Mouse (Mus musculus) heart, postnatal 36 days (tissue): ENCODE results near the gene Fars2. TPM values are rescaled to one million over a fixed set of nuclear protein-coding genes. Genes with fewer than 3 reads are reported as not detected.

ENCODE experiments used
- DNase-seq, 2 experiments: peaks; one replicate each; pipeline ENCODE4 v3.0.0; 2021 to 2022
- intact Hi-C: fragments of 180-260 bp; cut with DNase I; formaldehyde crosslinking; loops from one replicate; pipeline ENCODE4 v1.15.1; 2025
- total RNA-seq, 2 experiments: library from RNA; stranded (reverse); gene quantifications; 2 replicates each; pipeline ENCODE4 v1.2.3; 2021

Fars2 gene
- total RNA-seq, 2 experiments from 2014 or later = 79.2 to 87.6 TPM

DNA sequence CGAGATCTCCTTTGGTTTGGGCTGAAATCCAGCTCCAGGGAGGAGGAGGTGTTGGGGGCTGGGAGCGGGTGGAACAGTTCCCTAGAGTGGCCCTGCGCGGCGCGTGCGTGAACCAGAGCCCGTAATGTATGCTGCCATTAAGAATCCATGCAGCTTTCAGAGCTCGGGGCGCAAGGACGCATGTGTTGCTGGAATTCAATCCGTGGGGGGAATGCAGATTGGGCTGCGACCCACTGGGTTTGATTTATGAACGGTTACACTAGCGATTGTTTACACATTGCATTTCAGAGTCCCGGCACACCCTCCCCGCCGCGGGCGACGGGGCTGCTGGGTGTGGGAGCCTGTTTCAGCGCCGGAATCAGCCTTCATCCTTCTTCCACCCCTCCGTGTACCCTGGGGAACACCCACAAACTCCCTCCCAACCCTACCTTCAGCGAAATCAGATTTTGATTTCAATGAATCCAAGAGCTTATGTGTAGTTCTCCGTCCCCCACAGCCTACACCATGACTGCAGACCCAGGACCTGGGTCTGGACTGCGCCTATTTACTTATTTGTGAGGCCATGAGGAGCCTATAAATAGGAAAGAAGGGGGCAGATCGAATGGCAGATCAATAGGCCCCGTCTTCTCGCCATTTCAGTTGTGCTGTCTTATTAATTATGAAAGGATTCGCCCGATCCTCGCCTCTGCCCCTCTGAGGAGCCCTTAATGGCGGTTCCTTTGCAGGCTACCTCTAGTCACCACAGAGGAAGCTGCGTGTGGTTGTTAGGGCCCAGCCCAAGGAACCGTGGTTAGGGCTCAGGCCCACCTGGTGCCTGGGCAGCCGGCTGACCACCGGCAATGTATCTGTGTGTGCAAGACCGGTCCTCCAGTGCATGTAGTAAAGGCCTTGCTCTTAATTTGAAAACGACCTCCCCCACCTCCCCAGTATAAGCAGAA is 607.6 kb downstream of the Fars2 start:
- DNase-seq = no peak
- intact Hi-C loops = no loop called here

DNA sequence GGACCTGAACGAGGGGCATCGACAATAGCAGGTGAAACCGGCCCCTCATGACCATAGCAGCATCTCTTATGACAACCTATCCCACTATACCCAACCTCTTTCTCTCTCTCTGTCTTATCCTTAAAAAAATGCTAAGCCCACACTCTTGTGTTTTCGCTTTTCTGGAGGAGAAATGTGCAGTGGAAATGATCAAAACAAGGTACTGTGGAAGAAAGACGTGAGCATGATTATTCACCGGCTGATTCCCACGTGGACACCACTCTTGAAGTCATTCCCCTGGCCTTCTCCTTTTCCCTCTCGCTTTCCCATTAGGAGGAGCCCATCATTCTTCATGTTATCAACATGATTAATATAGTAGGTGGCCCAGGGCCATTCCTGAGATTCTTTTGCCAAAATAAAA is 608.7 kb downstream of the Fars2 start:
- intact Hi-C loops = no loop called here
- no peak for DNase-seq

DNA sequence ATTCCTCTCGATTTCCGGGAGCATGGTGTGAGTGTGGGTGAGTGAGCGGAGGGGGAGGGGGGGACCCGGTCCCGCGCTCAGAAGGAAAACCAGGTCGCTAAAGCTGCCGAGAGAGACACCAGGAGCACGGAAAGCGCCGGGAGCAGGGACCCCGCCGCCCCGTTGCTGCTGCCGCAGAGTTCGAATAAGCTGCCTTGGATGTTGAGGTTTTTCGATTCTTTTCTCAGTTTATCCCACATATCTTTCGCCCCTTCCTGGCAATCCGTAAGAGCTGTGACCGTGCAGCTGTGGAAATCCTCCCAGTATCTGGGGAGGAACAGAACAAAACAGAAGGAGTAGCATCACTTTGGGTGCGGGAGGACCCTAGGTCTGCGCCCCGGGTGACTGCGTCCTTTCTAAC is 609.3 kb downstream of the Fars2 start:
- intact Hi-C loops = no loop called here
- DNase-seq = no peak

DNA sequence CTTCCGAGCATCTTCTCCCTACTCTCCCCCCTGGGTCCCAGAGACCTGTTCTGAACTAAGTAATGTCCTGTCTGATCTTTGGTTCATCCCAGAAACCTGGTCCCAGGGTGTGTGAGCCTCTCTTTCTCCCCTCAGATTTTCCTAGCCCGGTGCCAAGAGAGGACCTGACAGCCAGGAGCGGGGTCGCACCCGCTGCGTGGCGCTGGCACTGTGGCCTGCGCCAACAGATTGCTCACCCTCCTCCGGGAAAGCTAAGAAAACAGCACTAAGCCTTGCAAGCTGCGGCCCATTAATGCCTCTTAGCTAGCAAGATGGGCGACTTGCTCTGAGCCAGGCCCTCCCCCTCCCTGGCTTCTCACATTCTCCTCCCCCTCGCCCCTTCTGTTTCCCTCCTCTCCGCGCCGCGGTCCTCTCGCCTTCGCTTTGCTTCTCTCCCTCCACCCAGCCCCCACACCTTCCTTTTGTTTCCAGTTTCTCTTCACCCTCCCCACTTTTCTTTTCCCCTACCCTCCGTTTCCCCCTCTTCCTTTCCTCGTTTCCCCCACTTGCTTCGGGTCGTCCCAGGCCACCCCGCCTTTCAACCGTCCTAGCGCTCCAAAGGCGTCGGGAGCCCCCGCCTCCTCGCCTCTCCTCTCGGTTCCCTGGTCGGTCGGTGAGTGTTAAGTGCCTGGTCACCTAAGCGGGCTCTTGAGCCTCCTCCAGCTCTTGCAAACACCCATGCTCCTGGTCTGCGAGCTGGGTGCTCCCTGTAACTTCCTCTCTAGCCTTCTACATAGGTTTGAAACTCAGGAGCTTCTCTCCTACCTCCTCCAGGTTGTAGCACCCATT is 610.0 kb downstream of the Fars2 start:
- intact Hi-C loops = no loop called here
- DNase-seq = no peak

DNA sequence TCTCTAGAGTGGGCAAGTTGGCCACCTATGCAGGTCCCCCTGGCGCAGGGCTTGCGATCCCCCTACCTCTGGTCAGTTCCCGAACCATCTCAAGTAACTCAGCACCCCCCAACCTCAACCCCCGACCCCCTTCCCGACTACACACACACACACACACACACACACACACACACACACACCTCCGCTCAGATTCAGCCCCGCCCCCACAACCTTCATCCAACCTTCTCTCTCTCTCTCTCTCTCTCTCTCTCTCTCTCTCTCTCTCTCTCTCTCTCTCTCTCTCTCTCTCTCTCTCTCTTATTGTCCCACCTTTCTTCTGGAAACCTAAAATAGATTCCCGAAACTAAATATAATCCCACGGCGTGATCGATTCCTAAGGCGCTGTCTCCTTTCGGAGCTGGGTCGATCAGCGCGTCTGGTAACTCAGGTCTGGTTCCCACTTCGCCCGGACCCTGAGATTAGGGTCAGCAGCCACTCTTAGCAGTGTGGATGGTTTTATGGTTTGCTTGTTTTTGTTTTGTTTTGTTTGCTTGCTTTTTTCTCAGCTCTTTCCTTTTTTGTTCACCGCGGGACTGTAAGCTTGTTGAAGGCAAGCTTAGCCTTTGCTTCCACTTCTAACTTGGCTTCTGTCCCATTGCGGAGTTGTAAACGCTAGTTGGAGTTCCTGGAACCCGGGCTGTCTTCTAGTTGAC is 610.7 kb downstream of the Fars2 start:
- intact Hi-C loops = no loop called here
- DNase-seq = no peak

DNA sequence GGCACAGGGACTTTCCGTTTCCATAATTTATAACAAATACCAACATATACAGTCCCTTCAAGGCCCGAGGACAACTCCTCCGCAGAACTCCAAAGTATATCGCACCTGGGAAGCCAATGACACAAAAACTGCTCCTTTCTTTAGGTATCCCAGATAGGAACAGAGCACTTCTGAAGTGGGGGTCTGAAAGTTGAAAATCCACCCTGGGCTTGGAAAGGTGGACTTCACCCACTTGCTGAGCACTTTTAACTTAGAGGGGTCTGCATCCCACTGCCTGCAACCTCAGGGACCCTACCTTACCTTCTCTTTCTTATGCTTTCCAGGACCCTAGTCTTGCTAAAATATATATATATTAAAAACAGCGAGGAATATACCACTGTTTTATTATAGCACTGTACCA is 611.3 kb downstream of the Fars2 start:
- no peak for DNase-seq
- intact Hi-C loops = no loop called here

DNA sequence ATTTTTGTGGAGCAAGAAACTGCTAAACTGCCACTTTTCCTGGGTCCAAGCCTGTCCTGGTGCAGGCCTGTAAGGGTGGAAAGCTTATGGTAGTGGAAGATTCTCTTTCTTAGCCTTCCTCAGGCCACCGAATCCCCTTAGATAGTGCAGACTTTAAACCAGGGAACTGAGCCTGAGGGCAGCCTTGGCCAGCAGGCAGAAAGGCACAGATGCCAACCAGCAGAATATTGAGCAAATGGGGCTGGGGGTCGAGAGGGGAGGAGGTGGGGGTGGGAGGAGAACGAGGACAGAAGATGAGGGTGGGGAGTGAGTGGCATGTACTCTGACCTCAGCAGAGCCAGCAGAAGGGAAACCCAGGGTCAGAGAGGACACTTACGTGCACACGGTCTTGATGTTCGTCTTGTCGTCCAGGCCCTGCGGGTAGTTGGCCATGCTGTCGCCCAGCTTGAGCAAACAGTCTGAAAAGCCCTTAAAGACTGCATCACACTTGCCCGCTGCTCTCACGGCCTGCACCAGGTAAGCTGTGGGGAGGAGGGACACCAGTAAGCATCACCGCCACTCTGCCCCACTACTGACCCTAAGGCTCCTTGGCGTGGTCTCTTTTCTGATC is 612.6 kb downstream of the Fars2 start:
- no peak for DNase-seq
- intact Hi-C loops = loop anchor here (10.0 kb wide), 2 partner anchors 445 to 715 kb away; no protein-coding TSS in a partner anchor

DNA sequence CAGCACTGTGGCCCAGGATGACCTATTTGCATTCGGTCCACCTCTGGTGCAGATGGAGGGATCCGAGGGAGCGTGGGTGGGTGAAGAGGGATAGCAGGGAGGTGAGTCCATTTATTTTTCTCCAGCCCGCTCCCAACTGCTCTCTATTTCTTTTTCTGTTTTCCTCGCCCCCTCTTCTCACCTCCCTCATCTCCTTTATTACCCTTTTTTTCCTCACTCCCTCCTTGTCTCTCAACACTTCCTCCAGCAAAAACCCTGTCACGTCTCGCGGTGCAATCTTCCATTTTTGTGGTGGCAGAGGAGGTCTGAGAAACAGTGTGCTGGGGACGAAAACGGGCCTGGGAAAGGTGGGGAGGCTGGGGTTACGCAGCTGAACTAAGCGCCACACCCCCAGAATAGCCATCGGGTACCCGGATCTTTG is 613.1 kb downstream of the Fars2 start:
- intact Hi-C loops = loop anchor here (10.0 kb wide), 2 partner anchors 446 to 716 kb away; no protein-coding TSS in a partner anchor
- DNase-seq = no peak

DNA sequence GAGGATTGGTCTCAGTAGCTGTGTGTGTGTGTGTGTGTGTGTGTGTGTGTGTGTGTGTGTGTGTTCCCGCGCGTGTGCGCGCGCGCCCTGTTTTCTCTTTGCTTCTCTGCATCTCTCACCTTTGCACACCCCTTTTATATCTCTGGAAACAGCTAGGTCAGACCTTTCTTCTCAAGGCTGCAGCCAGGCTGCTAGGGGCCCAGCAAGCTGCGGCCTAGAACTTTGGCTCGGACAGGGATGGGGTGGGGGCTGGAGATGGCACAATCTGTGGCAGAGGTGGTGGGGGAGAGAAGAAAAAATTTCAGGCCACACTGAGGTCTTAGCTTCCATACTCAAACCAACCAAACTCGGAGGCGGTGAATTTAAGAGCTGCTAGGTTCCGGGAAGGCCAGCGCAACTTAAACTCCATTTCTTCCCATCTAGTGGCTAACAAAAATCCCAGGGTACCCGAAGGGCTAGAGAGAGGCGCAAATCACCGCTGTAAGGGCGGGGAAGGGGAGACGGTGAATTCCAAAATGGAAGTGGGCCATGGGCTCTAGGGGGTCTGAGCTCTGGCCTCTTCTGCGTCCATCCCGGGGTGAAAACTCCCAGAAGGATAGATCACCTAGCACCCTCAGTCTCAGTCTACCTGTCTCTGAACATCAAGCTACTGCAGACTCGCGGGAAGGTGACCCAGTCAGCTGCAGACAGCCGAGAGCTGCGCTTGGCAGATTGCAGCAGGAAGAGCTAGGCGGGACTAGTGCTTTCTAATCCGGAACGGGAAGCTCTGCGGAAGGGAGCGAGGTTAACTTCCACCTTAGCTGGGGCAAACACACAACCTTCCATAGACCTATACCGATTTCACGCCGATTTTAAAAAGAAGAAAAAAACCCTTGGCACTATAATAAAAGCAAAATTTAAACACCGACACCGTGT is 614.1 kb downstream of the Fars2 start:
- intact Hi-C loops = loop anchor here (10.0 kb wide), 2 partner anchors 446 to 716 kb away; no protein-coding TSS in a partner anchor
- peak in 1 of 2 experiments; percentile 22 for DNase-seq

DNA sequence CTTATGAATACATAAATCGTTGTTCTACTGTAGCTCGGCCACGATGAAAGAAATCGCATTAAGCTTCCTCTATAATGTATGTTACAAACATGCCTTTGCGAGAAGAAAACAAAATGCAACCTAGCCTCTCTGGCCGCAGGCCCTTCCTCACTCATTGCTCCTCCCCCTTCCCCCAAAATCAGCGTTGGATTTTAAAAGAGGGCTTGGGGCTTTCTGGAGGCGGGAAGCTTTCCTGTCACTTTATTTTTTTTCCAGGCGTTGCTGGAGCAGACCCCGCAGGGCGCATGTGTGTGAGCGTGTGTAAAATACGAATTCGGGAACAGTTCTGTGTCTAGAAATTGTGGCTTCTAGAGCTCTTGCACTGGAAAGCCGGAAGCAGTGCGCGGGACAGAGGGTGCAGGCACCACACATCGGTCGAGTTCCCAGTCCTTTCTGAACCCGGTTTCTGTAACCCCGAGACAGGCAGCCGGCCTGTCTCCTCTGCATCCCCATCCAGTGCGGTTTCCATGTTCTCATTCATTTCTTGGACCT is 614.8 kb downstream of the Fars2 start:
- intact Hi-C loops = loop anchor here (10.0 kb wide), 2 partner anchors 447 to 717 kb away; no protein-coding TSS in a partner anchor

DNA sequence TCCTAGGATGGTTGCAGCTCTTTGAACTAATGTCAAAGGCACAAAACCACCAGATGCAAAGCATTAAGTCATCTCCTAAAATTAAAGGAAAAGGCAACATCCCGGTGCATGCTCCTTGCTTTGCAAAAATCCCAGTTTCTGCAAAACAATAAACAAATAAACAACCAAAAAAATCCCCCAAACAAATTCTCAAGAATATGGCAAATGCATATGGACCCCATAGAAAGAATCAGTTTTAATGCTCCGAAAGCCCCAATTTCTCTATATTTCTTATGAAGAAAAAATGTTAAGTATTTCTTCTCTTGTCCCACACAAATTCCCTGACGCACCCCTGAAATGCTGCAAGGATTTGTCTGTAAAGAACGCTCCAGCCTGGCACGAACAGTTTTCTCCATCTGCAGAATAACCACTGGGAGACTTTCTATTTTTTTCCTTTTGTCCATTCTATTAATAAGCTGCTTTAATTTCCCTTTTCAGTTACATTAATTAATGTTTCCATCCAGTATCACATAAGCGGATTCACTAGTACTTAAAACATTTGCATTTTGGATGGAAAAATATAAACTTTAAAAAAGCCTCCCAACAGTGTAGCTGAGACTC is 615.8 kb downstream of the Fars2 start:
- no peak for DNase-seq
- intact Hi-C loops = loop anchor here (10.0 kb wide), 2 partner anchors 448 to 718 kb away; no protein-coding TSS in a partner anchor

More for the DNA sequence above, 614.8 kb downstream of the Fars2 start:
- DNase-seq = peak in 1 of 2 experiments; percentile 45

DNA sequence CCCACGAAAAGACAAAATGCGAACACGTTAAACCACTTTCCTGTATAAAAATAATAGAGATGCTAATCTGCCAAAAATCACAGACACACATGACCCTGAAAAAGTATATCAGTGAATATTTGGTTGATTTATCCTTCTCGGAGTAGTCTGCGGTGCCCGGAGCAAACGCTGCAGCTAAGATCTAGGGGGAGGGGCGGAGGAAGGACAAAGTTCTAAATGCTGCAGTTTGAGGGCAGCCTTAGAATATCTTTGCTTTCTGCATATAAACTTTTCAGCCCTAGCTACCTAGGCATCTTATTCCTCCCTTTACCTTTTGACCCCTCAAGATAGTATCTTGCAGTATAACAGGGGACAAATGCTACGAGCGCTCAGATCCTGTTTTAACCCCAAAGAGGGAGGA is 616.4 kb downstream of the Fars2 start:
- no peak for DNase-seq
- intact Hi-C loops = loop anchor here (10.0 kb wide), 2 partner anchors 449 to 719 kb away; no protein-coding TSS in a partner anchor

DNA sequence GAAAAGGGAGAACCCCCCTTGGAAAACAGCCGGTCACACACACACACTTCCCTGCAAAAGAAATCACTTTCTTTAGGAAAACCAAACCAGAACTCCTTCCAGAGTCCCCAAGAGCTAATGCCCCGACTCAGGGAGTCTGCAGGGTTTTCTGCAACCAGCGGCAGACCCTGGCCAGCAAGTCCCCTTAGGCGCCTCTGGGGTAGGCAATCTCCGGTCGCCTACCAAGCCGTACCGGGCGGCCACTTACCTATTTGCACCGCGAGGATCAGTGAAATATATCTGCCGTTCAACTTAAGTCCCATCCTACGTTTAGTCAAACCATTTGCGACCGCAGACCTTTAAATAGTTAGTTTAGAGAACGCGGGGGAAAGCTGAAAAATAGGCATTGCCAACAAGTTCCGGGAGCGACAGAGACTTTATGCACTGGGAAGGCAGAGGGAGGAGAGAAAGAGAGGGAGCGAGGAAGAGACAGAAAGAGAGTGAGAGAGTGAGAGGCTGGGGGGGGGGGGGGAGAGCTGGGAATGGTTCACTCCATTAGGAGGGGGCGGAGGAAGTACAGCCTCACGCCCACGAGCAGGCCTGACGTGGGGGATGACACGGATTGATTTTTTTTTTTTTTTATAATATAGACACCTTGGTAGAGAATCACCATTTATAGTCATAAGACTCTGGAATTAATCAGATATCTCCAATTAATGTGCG is 616.9 kb downstream of the Fars2 start:
- DNase-seq = no peak
- intact Hi-C loops = loop anchor here (10.0 kb wide), 2 partner anchors 449 to 719 kb away; no protein-coding TSS in a partner anchor

DNA sequence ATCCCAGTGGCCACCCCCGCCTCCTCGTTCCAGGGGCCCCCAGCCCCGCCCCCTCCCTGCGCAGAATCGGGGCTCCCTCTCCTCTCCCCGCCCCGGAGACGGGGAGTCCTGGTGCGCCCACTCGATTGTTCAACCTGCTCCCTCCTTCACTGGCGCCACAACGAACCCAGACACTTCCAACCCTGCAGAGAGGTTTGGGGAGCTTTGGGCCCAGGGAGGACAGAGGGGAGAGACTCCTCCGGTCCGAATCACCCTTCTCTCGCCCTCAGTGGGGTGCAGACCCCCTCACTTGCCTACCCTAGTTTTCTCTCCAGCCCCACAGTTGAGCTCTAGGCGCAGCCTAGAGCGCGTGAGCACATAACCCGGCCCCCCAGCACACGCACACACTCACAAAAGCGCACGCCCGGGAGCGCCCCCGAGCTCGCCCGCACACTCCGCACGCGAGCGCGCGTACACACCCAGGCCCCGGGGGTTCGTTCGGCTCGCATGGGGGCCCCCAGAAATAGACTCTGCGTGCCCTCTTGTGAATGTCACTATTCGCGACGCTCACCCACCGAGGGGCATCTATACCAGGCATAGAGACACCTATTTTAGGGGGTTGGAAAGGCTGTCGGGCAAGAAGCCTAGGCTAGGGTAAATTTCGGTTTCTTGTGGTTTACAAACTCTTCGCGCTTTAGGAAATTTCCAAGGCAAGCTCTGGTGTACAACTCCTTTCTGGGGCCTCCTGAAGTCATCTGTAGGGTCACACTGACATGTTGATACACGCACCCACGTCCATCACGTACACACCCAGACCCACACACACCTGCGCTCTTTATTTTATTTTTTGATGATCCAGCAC is 617.7 kb downstream of the Fars2 start, which contains the start of gene Nrn1:
Gene Nrn1, minus strand, starts transcription at position 401 of the 841 bp plus-strand sequence.
- intact Hi-C loops = loop anchor here (10.0 kb wide), 2 partner anchors 450 to 720 kb away; no protein-coding TSS in a partner anchor
- DNase-seq = no peak

DNA sequence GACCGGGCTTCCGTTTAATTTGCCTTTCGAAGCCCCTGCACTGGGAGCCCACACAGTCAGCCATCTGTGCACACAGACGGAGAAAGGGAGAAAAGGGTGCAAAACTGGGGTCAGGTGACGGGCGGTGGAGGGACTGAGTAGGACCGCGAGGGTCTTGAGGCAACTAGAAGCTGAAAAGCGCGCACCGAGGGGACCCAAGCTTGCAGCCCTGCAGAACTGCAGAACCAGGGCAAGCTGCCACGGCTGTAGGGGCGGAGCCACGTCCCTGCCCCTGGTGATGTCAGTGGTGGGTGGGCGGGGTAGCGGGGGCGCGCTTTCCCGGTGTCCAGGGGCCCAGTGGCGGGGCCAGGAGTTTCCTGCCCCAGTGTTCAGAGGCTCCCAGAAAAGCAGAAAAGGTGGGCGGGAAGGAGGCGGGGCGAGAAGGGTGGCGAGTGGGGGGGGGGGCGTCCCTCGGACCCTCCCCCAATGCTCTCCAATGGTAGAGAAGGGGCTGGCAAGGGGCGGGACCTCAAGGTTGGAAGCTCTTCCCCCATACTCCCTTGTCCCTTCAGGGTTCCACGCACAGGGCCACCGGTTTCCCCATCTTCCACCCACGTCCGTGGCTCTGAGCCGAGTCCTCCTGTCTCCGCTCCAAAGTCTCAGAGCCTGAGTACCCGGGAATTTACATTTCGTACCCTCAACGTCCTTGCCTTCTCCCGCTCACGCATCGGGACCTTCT is 618.8 kb downstream of the Fars2 start:
- no peak for DNase-seq

DNA sequence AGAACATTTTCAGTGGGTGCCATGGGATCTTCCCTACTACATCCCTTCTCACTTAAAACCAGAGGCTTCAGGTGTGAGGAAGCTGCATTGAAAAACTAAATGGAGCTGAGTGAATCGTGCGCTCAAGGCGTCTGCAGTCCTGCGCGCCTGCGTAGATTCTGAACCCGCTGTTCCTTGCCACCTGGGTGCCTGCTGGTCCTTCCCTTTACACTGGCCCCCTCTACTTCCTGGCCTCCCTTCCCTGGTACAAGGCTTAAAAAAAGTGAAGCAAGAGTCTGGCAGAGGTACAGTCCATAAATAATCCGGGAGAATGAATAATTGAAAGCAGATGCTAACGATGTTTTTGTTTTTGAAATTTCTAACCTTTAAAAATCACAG is 619.4 kb downstream of the Fars2 start:
- intact Hi-C loops = loop anchor here (2.0 to 10.0 kb wide), 3 partner anchors 14 to 722 kb away; no protein-coding TSS in a partner anchor
- DNase-seq = no peak

More for the DNA sequence above, 618.8 kb downstream of the Fars2 start:
- intact Hi-C loops = loop anchor here (2.0 to 10.0 kb wide), 3 partner anchors 13 to 721 kb away; no protein-coding TSS in a partner anchor
